ENCODE assay signal across 19 mouse cellular contexts in genomic region chr4:140775876-140776275, GRCm38 (mm10). TPM values are rescaled to one million over a fixed set of nuclear protein-coding genes. Genes with fewer than 3 reads are reported as not detected.
"Had no signal": no experiment of that assay in that cellular context is flagged by ENCODE, and none has a peak within 500 bp of the region (broad histone marks: within the 10 kb centered on the region; RNA-seq: fewer than 3 reads in every experiment).

No protein-coding gene starts in this region.

- H3K27ac ChIP-seq: layer of hippocampus, adult 2 months; limb, embryonic 10.5 days; liver, embryonic 15.5 days; macrophage; neural tube, embryonic 13.5 days; stomach, embryonic 15.5 days had no signal

- H3K9me3 ChIP-seq: limb, embryonic 10.5 days; liver, embryonic 15.5 days; neural tube, embryonic 13.5 days; stomach, embryonic 15.5 days had no signal

- H3K27me3 ChIP-seq: liver, embryonic 15.5 days; neural tube, embryonic 13.5 days; stomach, embryonic 15.5 days had no signal

- H3K4me3 ChIP-seq: layer of hippocampus, adult 2 months; limb, embryonic 10.5 days; liver, embryonic 15.5 days; megakaryocyte, embryonic 14.5 days; neural tube, embryonic 13.5 days; stomach, embryonic 15.5 days had no signal

- H3K4me2 ChIP-seq: liver, embryonic 11.5 days; liver, embryonic 15.5 days; lung, embryonic 14.5 days; midbrain, embryonic 11.5 days; neural tube, embryonic 13.5 days; stomach, embryonic 15.5 days had no signal

- DNase-seq: kidney, adult 11 months; kidney, postnatal 10 days; kidney, postnatal 4 days; lung, embryonic 14.5 days; lung, postnatal 10 days; right cerebral cortex, postnatal 14 days had no signal

- H3K9ac ChIP-seq: liver, embryonic 15.5 days; lung, embryonic 14.5 days; neural tube, embryonic 13.5 days; stomach, embryonic 15.5 days had no signal

- H3K36me3 ChIP-seq: limb, embryonic 10.5 days; liver, embryonic 15.5 days; neural tube, embryonic 13.5 days; stomach, embryonic 15.5 days had no signal

- ATAC-seq: midbrain, embryonic 16.5 days had no signal

RNA-seq across cellular contexts. Expression of gene Padi6, which starts 33.4 kb away (rescaled TPM):
- polyA plus RNA-seq: kidney, embryonic 14.5 days; limb, embryonic 10.5 days; limb, embryonic 14.5 days; liver, embryonic 11.5 days; liver, embryonic 15.5 days; lung, embryonic 14.5 days; macrophage; midbrain, embryonic 11.5 days; midbrain, embryonic 16.5 days; neural tube, embryonic 13.5 days had no signal

RNA-seq across cellular contexts. Expression of gene Padi3, which starts 34.6 kb away (rescaled TPM):
- polyA plus RNA-seq: intestine, embryonic 14.5 days; midbrain, embryonic 11.5 days; midbrain, embryonic 16.5 days; neural tube, embryonic 13.5 days had no signal
